Mouse (Mus musculus) CH12.LX (cell line): ENCODE measurements around the gene Dhdh. TPM values are rescaled to one million over a fixed set of nuclear protein-coding genes. Genes with fewer than 3 reads are reported as not detected.
"Not testable (repeated sequence)": the region's sequence is repeated elsewhere in the genome, so short reads cannot be mapped to it uniquely, and the experiment has no call there.

ENCODE experiments used
- DNase-seq: peaks from one replicate; pipeline ENCODE4 v3.0.0-alpha.2; 2013; ENCODE audit errors: extremely low read depth
- H3K27ac ChIP-seq: 2 replicates; pipeline ENCODE4 v1.5.1; 2012; ENCODE audit warnings: low read depth, mild to moderate bottlenecking, control low read depth, moderate library complexity; ENCODE audit not compliant: insufficient read depth
- H3K27me3 ChIP-seq: replicated peaks from 2 replicates; pipeline ENCODE3; 2012; ENCODE audit warnings: inconsistent platforms
- H3K36me3 ChIP-seq, 2 experiments: replicated peaks in 1 of 2; 2 replicates each; pipeline versions ENCODE3 to v1.6.1; 2012; ENCODE audit warnings: inconsistent platforms in 1 of 2, low read length in 1 of 2, mild to moderate bottlenecking in 1 of 2, mixed read lengths in 1 of 2, moderate library complexity in 1 of 2; ENCODE audit not compliant: control insufficient read depth in 1 of 2, insufficient read depth in 1 of 2
- H3K4me1 ChIP-seq, 2 experiments: 2 replicates each; pipeline ENCODE4 v1.6.1; 2012; ENCODE audit warnings: inconsistent platforms in 1 of 2, moderate library complexity in 1 of 2; ENCODE audit not compliant: insufficient read depth in 2 of 2, control insufficient read depth in 1 of 2
- H3K4me2 ChIP-seq: 2 replicates; pipeline ENCODE4 v1.6.1; 2012; ENCODE audit warnings: low read depth, mild to moderate bottlenecking, control low read depth; ENCODE audit not compliant: poor library complexity, insufficient read depth, severe bottlenecking
- H3K4me3 ChIP-seq, 3 experiments: fragments of 150-350 bp in 1 of 3; sonication (generic) in 1 of 3; replicated peaks in 1 of 3; 2 replicates each; pipeline versions ENCODE3 to v1.5.1; 2011 to 2012; ENCODE audit warnings: low read depth in 2 of 3, low read length in 2 of 3, mild to moderate bottlenecking in 2 of 3, moderate library complexity in 2 of 3, control low read depth in 1 of 3, improper control_type of control experiment in 1 of 3, inconsistent platforms in 1 of 3, mixed read lengths in 1 of 3; ENCODE audit not compliant: poor library complexity in 1 of 3
- H3K79me2 ChIP-seq: replicated peaks from 2 replicates; pipeline ENCODE4 v1.6.1; 2012; ENCODE audit warnings: mild to moderate bottlenecking, moderate library complexity; ENCODE audit not compliant: control insufficient read depth, poor library complexity, insufficient read depth, severe bottlenecking; ENCODE audit errors: extremely low read depth
- H3K9ac ChIP-seq: 2 replicates; pipeline ENCODE4 v1.6.1; 2012; ENCODE audit warnings: low read depth, mild to moderate bottlenecking, control low read depth, moderate library complexity; ENCODE audit not compliant: insufficient read depth
- H3K9me3 ChIP-seq: replicated peaks from 2 replicates; pipeline ENCODE3; 2012; ENCODE audit warnings: low read length, inconsistent platforms, mixed read lengths
- CHD1 ChIP-seq: IDR thresholded peaks from 2 replicates; pipeline ENCODE4 v1.6.1; 2012; ENCODE audit warnings: low read depth, low read length, improper control_type of control experiment, inconsistent platforms
- E2F4 ChIP-seq: IDR thresholded peaks from 2 replicates; pipeline ENCODE4 v1.6.1; 2011; ENCODE audit warnings: low read depth, low read length, improper control_type of control experiment; ENCODE audit not compliant: insufficient replicate concordance
- EP300 ChIP-seq: IDR thresholded peaks from 2 replicates; pipeline ENCODE4 v1.6.1; 2011; ENCODE audit warnings: low read length, improper control_type of control experiment
- HCFC1 ChIP-seq: IDR thresholded peaks from 2 replicates; pipeline ENCODE4 v1.6.1; 2012; ENCODE audit warnings: low read depth, mild to moderate bottlenecking, inconsistent platforms, low read length, improper control_type of control experiment
- JUND ChIP-seq: conservative IDR thresholded peaks from 2 replicates; pipeline ENCODE4 v1.6.1; 2011; ENCODE audit warnings: low read depth, low read length, improper control_type of control experiment
- KAT2A ChIP-seq: IDR thresholded peaks from 2 replicates; pipeline ENCODE4 v1.6.1; 2012; ENCODE audit warnings: low read length, improper control_type of control experiment, inconsistent platforms; ENCODE audit not compliant: insufficient replicate concordance
- MAX ChIP-seq: IDR thresholded peaks from 2 replicates; pipeline ENCODE4 v1.6.1; 2011; ENCODE audit warnings: low read length, improper control_type of control experiment
- MAZ ChIP-seq: IDR thresholded peaks from 2 replicates; pipeline ENCODE4 v1.6.1; 2012; ENCODE audit warnings: low read depth, mild to moderate bottlenecking, inconsistent platforms, low read length, improper control_type of control experiment, moderate library complexity
- MXI1 ChIP-seq: IDR thresholded peaks from 2 replicates; pipeline ENCODE4 v1.6.1; 2011; ENCODE audit warnings: mild to moderate bottlenecking, low read depth, low read length, improper control_type of control experiment
- NELFE ChIP-seq: IDR thresholded peaks from 2 replicates; pipeline ENCODE4 v1.6.1; 2011; ENCODE audit warnings: low read depth, low read length, improper control_type of control experiment
- NRF1 ChIP-seq: IDR thresholded peaks from 2 replicates; pipeline ENCODE4 v1.6.1; 2014; ENCODE audit warnings: low read depth, mild to moderate bottlenecking, inconsistent platforms, low read length, improper control_type of control experiment, moderate library complexity
- PAX5 ChIP-seq: IDR thresholded peaks from 2 replicates; pipeline ENCODE4 v1.6.1; 2012; ENCODE audit warnings: low read length, inconsistent platforms, mixed read lengths
- POLR2A ChIP-seq: IDR thresholded peaks from 2 replicates; pipeline ENCODE4 v1.6.1; 2011; ENCODE audit warnings: low read depth, mild to moderate bottlenecking, improper control_type of control experiment, low read length
- POLR2AphosphoS2 ChIP-seq: IDR thresholded peaks from 2 replicates; pipeline ENCODE4 v1.6.1; 2011; ENCODE audit warnings: low read depth, low read length, improper control_type of control experiment
- RCOR1 ChIP-seq: conservative IDR thresholded peaks from 2 replicates; pipeline ENCODE4 v1.6.1; 2012; ENCODE audit warnings: low read depth, mild to moderate bottlenecking, inconsistent platforms, low read length, improper control_type of control experiment
- TCF12 ChIP-seq: IDR thresholded peaks from 2 replicates; pipeline ENCODE4 v1.6.1; 2014; ENCODE audit warnings: low read depth, mild to moderate bottlenecking, inconsistent platforms, low read length, improper control_type of control experiment
- UBTF ChIP-seq: IDR thresholded peaks from 2 replicates; pipeline ENCODE4 v1.6.1; 2012; ENCODE audit warnings: low read depth, mild to moderate bottlenecking, inconsistent platforms, low read length, improper control_type of control experiment, moderate library complexity
- USF1 ChIP-seq: IDR thresholded peaks from 2 replicates; pipeline ENCODE4 v1.6.1; 2014; ENCODE audit warnings: low read depth, mild to moderate bottlenecking, inconsistent platforms, low read length, improper control_type of control experiment
- ZC3H11A ChIP-seq: IDR thresholded peaks from 2 replicates; pipeline ENCODE4 v1.6.1; 2012; ENCODE audit warnings: low read depth, mild to moderate bottlenecking, inconsistent platforms, low read length, improper control_type of control experiment
- ZKSCAN1 ChIP-seq: IDR thresholded peaks from 2 replicates; pipeline ENCODE4 v1.6.1; 2012; ENCODE audit warnings: low read depth, inconsistent platforms, low read length, improper control_type of control experiment, borderline replicate concordance
- dilution Hi-C: fragments of 300-500 bp; cut with MboI; formaldehyde crosslinking; loops from 2 replicates; pipeline ENCODE4 v1.14.3; 2020; ENCODE audit warnings: low sequenced_read_pairs; ENCODE audit not compliant: extremely low pct_unique_long_range_greater_than_20kb, extremely low pct_ligation_motif_present
- in situ Hi-C: fragments of 300-500 bp; cut with MboI; formaldehyde crosslinking; loops from 3 replicates; pipeline ENCODE4 v1.14.3; 2019; ENCODE audit warnings: low sequenced_read_pairs, low pct_ligation_motif_present, low pct_unique_long_range_greater_than_20kb, mixed read lengths
- polyA plus RNA-seq: library from polyadenylated mRNA; unstranded; fragments of >175 nt; gene quantifications from 2 replicates; pipeline ENCODE4 v1.2.1, GENCODE M21; 2012; ENCODE audit warnings: low read depth; ENCODE audit not compliant: insufficient read length
- total RNA-seq, 2 experiments: library from RNA; depleted of rRNA; stranded (reverse); fragments of 300-350 nt in 1 of 2; fragments of >200 nt in 1 of 2; gene quantifications; 2 replicates each; pipeline ENCODE4 v1.2.3; 2012 to 2014

The Dhdh gene
- total and polyA plus RNA-seq, 3 experiments = 5.9 to 18.0 (median 7.2) TPM

DNA sequence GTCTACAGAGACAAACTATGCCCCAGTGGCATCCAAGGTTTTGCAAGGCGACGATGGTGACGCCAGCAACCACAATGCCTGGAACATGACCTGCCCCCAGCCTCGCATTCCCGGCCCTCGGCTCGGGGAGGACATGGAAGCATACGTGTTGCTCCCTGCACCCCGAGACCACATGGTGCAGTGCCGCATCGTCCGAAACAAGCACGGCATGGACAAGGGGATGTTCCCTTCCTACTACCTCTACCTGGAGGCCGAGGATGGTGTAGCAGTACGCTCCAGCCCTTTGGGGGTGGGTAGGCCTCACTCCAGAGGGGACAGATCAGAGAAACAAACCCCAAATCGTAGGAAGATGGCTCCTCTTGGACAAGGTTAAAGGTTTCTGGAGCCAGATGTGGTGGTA is 30.0 kb upstream of the Dhdh start:
- H3K27ac ChIP-seq = no peak overlapping the region
- H3K36me3 ChIP-seq = peaks cover 9 to 18% of the 10 kb centered on the region in 2 experiments
- H3K4me2 ChIP-seq = no peak overlapping the region
- TF ChIP-seq KAT2A = no peak
- no peak for TF ChIP-seq EP300
- no peak for TF ChIP-seq MAX
- TF ChIP-seq ZKSCAN1 = no peak
- TF ChIP-seq POLR2AphosphoS2 = no peak
- no peak for TF ChIP-seq POLR2A
- TF ChIP-seq NELFE = no peak
- TF ChIP-seq UBTF = no peak
- no peak for TF ChIP-seq CHD1
- TF ChIP-seq MXI1 = no peak
- no peak for TF ChIP-seq JUND
- TF ChIP-seq MAZ = no peak
- no peak for TF ChIP-seq RCOR1
- no peak for TF ChIP-seq HCFC1
- TF ChIP-seq ZC3H11A = no peak
- no peak for TF ChIP-seq NRF1
- no peak for TF ChIP-seq USF1
- no peak for TF ChIP-seq E2F4
- no peak for TF ChIP-seq PAX5
- TF ChIP-seq TCF12 = no peak
- TF ChIP-seq, all 38 proteins: peak for 0
- Histone ChIP-seq H3K79me2 (peaks cover 8% of the 10 kb centered on the region), H3K27me3 (no peaks in the 10 kb centered on the region), H3K4me3 (no peak overlapping the region), H3K9ac (no peak overlapping the region), H3K9me3 (no peaks in the 10 kb centered on the region), H3K4me1 (peaks cover 5 to 19% of the 10 kb centered on the region in 2 experiments)
- DNase-seq = no peak
- in situ Hi-C loops = no loop called here
- dilution Hi-C loops = no loop called here

DNA sequence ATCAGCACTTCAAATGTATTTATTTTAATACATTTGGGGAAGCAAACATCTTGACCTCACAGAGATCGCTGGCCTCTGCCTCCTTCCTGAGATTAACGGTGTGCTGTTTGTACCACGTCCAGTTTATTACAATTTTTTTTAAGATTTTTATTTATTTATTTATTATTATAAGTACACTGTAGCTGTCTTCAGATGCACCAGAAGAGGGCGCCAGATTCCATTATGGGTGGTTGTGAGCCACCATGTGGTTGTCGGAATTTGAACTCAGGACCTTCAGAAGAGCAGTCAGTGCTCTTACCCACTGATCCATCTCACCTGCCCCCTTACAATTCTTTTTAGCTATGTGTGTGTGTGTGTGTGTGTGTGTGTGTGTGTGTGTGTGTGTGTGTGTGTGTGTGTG is 28.2 kb upstream of the Dhdh start:
- H3K4me2 ChIP-seq, H3K9me3 ChIP-seq, H3K4me1 ChIP-seq, DNase-seq, H3K27ac ChIP-seq, H3K79me2 ChIP-seq, H3K4me3 ChIP-seq, dilution Hi-C loops, H3K36me3 ChIP-seq, H3K27me3 ChIP-seq, in situ Hi-C loops, H3K9ac ChIP-seq: not testable (repeated sequence)
